Mouse (Mus musculus) layer of hippocampus, postnatal 14 days (tissue): ENCODE results near the gene Myo3a. TPM values are rescaled to one million over a fixed set of nuclear protein-coding genes. Genes with fewer than 3 reads are reported as not detected.
A peak's percentile ranks its signal among the peaks of the same experiment; 100 is the strongest.
"Not testable (repeated sequence)": the region's sequence is repeated elsewhere in the genome, so short reads cannot be mapped to it uniquely, and the experiment has no call there.

Experiments
- DNase-seq, 2 experiments: peaks; one replicate each; pipeline ENCODE4 v3.0.0; 2021 to 2022; ENCODE audit warnings: low spot score in 2 of 2, mixed read lengths in 1 of 2
- long read RNA-seq, 2 experiments: library from polyadenylated mRNA; stranded (forward); transcript quantifications; one replicate each; pipeline ENCODE4 v2.0.0; 2021
- total RNA-seq, 2 experiments: library from RNA; stranded (reverse); gene quantifications; 2 replicates each; pipeline ENCODE4 v1.2.3; 2021

Gene Myo3a
- total RNA-seq = 1 to 10 TPM in 1 of 2 experiments, under 1 TPM in 1; 0.79 to 1.1 TPM
- long read RNA-seq, experiment 1 = 0 reads
- long read RNA-seq, experiment 2 = 0 reads

DNA sequence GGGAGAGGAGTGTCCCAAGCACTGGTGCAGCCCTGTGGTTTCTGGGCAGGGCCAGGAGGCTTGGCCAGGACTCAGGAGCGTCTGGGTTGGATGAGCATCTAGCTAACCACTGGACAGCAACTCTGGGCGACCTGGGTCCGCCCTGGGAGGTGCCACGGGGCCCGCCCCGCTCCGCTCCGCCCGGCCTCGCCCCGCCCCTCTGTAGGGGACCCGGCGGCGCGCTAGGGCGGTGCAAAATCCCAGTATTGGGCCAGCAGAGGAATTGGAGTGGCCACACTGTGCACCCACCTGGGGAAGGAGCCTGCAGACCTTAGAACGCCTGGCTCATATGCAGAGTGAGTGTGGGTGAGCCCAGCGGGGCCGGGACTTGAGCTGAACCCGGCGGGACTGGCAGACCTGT lies at the start of gene Myo3a:
TSS of gene Myo3a (plus strand) at position 196 of the 400 bp plus-strand sequence.
- DNase-seq = no peak

- peak in 1 of 2 experiments; percentile 1 for DNase-seq
Measured at GRCm38 (mm10) chr2:22250462-22250861, 23.2 kb downstream of the Myo3a start.

- DNase-seq = no peak
Measured at GRCm38 (mm10) chr2:22251045-22251444, 23.7 kb downstream of the Myo3a start.

DNA sequence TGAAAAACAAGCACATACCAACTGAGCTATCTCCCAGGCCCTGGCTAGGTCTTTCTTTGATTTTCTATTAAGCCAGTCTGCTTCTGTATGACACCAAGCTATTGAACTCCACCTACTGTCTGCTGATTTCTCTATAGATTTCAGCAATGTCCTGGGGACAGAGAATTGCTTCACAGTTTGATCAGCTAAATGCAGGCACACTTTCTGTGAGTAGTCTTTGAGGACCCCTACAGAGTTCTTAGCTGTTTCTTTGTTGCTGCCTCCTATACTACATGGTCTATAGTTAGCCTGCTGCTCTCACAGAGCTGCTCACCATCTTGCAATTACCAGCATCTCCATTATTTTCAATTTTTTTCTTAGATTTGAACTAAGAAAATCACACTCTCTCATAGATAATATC lies 28.3 kb downstream of the Myo3a start:
- DNase-seq = no peak

DNA sequence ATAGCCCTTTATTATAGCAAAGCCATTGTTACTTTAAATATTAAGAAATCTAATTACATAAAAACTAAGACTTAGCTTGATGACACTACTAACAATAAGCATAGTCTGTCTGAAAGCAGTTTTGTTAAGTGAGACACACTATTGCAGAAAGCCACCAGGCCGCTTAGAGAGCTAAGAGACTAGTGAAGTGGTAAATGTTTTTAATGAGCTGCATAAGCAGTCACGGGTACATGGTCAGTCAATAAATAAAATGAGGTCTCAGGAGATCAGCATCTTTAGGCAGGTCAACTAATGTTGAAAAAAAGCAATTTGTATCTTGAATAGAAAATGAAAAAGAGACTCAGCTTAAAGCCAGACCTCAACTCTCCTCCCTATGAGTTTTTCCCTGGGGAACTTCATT lies 44.3 kb downstream of the Myo3a start:
- no peak for DNase-seq

DNA sequence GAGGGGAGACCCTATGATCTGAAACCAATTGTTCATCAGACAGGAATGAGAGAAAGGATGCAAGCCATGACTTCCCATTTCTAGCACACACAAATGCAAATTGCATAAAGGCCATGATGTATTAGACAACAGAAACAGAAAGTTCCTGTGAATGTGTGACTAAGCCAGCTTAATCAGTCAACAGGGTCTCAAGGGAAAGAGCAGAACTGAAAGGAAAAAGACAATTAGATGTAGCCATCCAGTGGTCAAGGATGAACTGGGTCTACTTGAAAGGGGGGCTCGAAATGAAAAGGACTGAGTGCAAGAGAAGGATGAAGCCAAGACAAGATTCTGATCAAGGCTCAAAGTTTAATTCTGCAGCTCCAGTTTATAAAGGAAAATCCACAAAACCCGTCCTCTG lies 58.1 kb downstream of the Myo3a start:
- DNase-seq = no peak

GRCm38 (mm10) chr2:22285777-22286176 lies 58.5 kb downstream of the Myo3a start:
- no peak for DNase-seq

- peak in 1 of 2 experiments; percentile 0 for DNase-seq
Measured at GRCm38 (mm10) chr2:22293579-22294446, 66.5 kb downstream of the Myo3a start.

- no peak for DNase-seq
Measured at GRCm38 (mm10) chr2:22294447-22294738, 67.1 kb downstream of the Myo3a start.

DNA sequence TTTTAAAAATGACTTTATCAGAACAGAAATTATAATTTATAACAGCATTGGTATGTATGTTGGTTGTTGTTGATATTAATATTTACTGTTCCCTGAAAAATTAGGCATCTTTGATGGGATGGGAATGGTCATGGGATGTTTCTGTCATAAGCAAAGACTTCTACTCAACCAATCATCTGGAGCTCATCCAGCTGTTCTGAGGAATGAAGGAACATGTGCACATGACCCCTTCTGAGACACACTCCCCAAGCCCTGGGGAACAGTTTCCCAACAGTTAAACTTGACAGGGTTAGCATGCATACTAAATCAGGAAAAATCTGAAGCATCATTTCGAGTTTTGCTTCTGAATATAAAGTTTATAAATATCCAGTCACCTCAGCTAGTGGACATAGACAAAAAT lies 70.6 kb downstream of the Myo3a start:
- no peak for DNase-seq

DNA sequence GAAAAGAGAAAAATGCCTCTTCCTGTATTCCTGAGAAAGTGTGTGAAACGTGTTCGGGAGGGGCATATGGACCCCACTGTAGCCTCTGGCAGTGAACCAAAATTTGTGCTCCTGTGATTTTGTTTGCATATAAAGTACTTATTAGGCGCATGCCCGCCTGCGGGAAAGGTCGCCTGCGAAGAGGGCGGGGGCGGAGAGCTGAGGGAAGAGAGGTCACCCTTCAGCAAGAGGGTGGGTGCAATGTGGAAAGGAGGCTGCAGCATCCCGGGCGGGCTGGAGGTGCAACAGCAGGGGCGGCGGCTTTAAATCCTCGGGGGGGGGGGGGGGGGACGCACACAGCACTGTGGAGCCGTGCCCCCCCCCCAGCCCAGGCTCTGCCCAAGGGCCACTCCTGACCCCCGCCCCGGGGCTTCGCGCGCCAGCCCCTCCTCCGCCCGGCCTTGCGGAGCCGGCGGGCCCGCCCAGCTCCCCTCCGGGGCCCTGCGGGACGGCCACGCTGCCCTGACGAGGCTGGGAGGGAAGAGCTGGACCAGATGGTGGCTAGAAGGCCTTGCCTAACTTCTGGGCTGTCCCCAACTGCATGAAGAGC lies 111.1 kb downstream of the Myo3a start:
- peak; percentile 0 to 6 for DNase-seq

DNA sequence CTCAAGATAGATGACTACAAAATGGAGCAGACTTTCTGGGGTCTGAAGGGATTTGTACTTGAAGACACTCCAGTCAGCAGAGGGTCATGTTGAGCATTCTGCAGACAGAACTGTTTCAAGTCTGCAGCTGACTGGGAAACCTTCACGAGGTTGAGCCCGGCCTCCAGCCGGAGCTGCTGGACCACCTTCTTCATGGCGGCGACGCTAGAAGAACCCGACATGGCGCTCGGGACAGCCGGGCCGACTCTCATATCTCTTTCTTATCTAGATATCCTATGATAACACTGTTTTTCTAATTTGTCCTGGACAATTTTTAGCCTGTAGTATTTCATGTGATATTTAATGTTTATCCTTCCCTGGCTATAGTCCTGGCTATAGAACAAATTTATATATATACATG lies 183.2 kb downstream of the Myo3a start:
- DNase-seq = not testable (repeated sequence)

- DNase-seq = no peak
Measured at GRCm38 (mm10) chr2:22548421-22548820, 321.1 kb downstream of the Myo3a start.

GRCm38 (mm10) chr2:22587469-22588169 lies 360.3 kb downstream of the Myo3a start:
- not testable (repeated sequence) for DNase-seq

DNA sequence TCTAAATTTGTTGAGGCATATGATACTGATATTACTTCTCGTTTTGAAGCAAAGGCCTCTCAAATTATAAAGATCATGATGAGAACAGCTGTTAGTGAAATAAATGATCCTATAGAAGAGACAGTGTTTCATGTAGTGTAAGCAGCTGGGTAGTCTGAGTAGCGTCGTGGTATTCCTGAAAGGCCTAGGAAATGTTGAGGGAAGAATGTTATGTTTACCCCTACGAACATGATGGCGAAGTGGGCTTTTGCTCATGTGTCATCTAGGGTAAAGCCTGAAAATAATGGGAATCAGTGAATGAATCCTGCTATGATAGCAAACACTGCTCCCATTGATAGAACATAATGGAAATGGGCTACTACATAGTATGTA lies 360.9 kb downstream of the Myo3a start:
- DNase-seq = not testable (repeated sequence)

- not testable (repeated sequence) for DNase-seq
Measured at GRCm38 (mm10) chr2:22588673-22589381, 361.5 kb downstream of the Myo3a start.

DNA sequence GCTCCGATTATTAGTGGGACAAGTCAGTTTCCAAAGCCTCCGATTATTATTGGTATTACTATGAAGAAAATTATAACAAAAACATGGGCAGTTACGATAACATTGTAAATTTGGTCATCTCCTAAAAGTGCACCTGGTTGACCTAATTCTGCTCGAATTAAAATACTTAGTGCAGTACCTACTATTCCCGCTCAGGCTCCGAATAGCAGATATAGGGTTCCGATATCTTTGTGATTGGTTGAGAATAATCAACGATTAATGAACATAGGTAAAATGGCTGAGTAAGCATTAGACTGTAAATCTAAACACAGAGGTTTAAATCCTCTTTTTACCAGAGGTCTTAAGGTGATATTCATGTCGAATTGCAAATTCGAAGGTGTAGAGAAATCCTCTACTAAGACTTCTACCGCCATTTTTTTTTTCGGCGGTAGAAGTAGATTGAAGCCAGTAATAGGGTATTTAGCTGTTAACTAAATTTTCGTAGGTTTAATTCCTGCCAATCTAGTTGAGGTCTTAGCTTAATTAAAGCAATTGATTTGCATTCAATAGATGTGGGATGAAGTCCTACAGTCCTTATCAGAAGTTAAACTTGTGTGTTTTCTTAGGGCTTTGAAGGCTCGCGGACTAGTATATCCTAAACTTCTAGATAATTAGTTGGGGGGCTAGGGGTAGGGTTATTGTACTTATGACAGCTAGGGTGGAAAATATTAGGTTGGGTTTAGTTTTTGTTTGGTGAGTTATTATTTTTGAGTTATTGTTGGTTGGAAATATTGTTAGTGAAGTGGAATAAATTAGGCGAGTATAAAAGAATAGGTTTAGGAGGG lies 362.3 kb downstream of the Myo3a start:
- DNase-seq = not testable (repeated sequence)

DNA sequence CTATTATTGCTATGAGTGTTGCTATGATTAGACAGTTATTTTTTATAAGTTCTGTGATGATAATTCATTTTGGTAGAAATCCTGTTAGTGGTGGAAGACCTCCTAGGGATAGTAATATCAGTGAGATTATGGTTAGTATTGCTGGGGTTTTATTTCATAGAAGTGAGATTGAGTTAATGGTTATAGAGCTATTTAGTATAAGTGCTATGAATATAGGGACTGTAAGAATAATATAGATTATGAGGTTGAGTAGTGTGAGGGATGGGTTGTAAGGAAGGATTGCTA lies 362.8 kb downstream of the Myo3a start:
- DNase-seq = no peak

DNA sequence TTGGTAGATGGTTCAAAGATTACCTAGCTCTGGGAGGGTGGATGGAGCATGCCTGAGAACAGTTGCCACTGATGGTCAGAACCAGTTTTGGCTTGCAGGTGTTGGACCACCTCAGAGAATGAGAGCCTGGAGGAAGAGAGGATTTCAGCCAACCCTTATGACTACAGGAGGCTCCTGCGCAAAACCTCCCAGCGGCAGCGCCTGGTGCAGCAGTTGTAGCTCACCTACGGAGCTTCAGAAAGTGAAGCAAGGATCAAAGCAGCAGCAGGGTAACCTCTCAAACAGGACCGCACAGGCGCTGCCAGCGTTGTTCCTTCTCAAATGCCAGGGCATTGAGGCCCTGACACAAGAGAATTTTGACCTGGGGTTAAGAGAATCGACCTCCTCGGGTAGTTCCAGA lies 390.6 kb downstream of the Myo3a start:
- DNase-seq = no peak

DNA sequence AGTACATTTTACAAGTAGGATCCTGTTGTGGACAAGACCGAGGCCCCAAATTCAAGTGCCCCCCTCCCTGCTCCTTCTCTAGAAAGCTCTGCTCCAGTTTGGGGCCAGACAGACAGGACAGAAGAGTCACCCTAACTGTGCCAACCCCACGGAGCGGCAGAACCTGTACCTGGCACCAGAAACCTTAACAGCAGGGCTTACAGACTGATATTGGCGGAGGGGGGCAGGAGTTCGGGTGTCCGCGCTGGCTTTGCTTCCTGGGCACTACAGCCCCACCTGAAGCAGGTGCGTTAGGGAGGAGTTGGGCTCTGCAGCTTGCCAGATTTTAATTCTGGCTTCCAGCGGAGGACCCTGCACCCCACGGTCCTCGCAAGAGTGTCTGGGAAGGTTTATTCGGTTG lies 392.1 kb downstream of the Myo3a start:
- no peak for DNase-seq

DNA sequence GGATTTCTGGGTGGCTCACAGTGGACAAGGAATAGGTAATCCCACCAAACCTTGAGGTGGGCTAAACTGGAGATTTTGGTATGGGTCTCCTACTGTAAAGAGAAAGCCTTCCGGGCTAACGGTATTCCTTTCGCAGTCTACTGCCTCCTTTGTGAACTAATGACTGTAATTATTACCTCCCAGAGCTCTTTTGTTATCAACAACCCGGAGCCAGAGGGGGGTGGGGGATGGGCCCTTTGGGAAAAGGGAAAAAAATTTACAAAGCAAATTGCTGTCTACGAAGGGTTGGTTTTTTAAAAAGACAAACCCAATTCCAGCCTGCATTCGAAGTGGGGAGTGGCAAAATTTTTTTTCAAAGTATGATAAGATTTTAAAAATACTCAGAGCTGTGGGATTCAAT lies 392.7 kb downstream of the Myo3a start:
- DNase-seq = peak in 1 of 2 experiments; percentile 4
